Mouse (Mus musculus) macrophage (primary cell): ENCODE measurements around the gene Hoxd4. TPM values are rescaled to one million over a fixed set of nuclear protein-coding genes. Genes with fewer than 3 reads are reported as not detected.

Experiments used
- H3K27ac ChIP-seq: fragments of 350-480 bp; formaldehyde crosslinking; 2 replicates; pipeline ENCODE4 v1.9.0; 2021
- H3K36me3 ChIP-seq: fragments of 350-480 bp; formaldehyde crosslinking; 2 replicates; pipeline ENCODE4 v1.9.0; 2021; ENCODE audit errors: inconsistent target
- H3K4me3 ChIP-seq: fragments of 350-480 bp; formaldehyde crosslinking; 2 replicates; pipeline ENCODE4 v1.9.0; 2021; ENCODE audit errors: inconsistent target
- H3K79me2 ChIP-seq: fragments of 350-480 bp; formaldehyde crosslinking; 2 replicates; pipeline ENCODE4 v1.9.0; 2021; ENCODE audit errors: inconsistent target
- WGBS: methylation state at CpG from one replicate; pipeline ENCODE4 v1.1.7; 2026; ENCODE audit warnings: inconsistent platforms; ENCODE audit not compliant: missing documents; 5-methylcytosine and 5-hydroxymethylcytosine counted together
- polyA plus RNA-seq: library from polyadenylated mRNA; stranded (reverse); fragments of 250-400 nt; gene quantifications from 3 replicates; pipeline ENCODE4 v1.2.4, GENCODE M21; 2018; ENCODE audit warnings: inconsistent platforms

Hoxd4 gene
- polyA plus RNA-seq, 1 experiment from 2014 or later: not detected

- WGBS: 12% methylated on average over 57 of the region's 58 CpGs
- Histone ChIP-seq H3K4me3 (no peak overlapping the region), H3K36me3 (no peaks in the 10 kb centered on the region), H3K27ac (no peak overlapping the region), H3K79me2 (no peaks in the 10 kb centered on the region)
Measured at GRCm38 (mm10) chr2:74746298-74746921, 34.7 kb downstream of the Hoxd4 start.

GRCm38 (mm10) chr2:74747006-74747405, 35.3 kb downstream of the Hoxd4 start:
- whole genome bisulfite sequencing: 14% methylated on average over 24 of the region's 24 CpGs
- no peak overlapping the region for H3K4me3 ChIP-seq
- H3K27ac ChIP-seq: no peak overlapping the region
- no peaks in the 10 kb centered on the region for H3K79me2 ChIP-seq
- no peaks in the 10 kb centered on the region for H3K36me3 ChIP-seq

- Histone ChIP-seq H3K36me3 (no peaks in the 10 kb centered on the region), H3K27ac (no peak overlapping the region), H3K79me2 (no peaks in the 10 kb centered on the region), H3K4me3 (no peak overlapping the region)
- 40% methylated on average over 11 of the region's 11 CpGs for WGBS
Measured at GRCm38 (mm10) chr2:74747661-74748141, 36.0 kb downstream of the Hoxd4 start.

GRCm38 (mm10) chr2:74748436-74748995, 36.8 kb downstream of the Hoxd4 start:
- Histone ChIP-seq H3K4me3 (no peak overlapping the region), H3K27ac (no peak overlapping the region), H3K79me2 (no peaks in the 10 kb centered on the region), H3K36me3 (no peaks in the 10 kb centered on the region)
- WGBS: 24% methylated on average over 9 of the region's 9 CpGs

- Histone ChIP-seq H3K79me2 (no peaks in the 10 kb centered on the region), H3K4me3 (no peak overlapping the region), H3K27ac (no peak overlapping the region), H3K36me3 (no peaks in the 10 kb centered on the region)
- 5% methylated on average over 34 of the region's 47 CpGs for WGBS
Measured at GRCm38 (mm10) chr2:74749337-74750121, 37.8 kb downstream of the Hoxd4 start.

- H3K27ac ChIP-seq: no peak overlapping the region
- no peaks in the 10 kb centered on the region for H3K36me3 ChIP-seq
- H3K79me2 ChIP-seq: no peaks in the 10 kb centered on the region
- WGBS: 57% methylated on average over 5 of the region's 5 CpGs
- no peak overlapping the region for H3K4me3 ChIP-seq
Measured at GRCm38 (mm10) chr2:74750731-74751250, 39.1 kb downstream of the Hoxd4 start.

- Histone ChIP-seq H3K4me3 (no peak overlapping the region), H3K79me2 (no peaks in the 10 kb centered on the region), H3K36me3 (no peaks in the 10 kb centered on the region), H3K27ac (no peak overlapping the region)
- 64% methylated on average over 1 of the region's 1 CpGs for WGBS
Measured at GRCm38 (mm10) chr2:74751861-74752260, 40.1 kb downstream of the Hoxd4 start.

GRCm38 (mm10) chr2:74752431-74753174, 40.9 kb downstream of the Hoxd4 start:
- no peaks in the 10 kb centered on the region for H3K79me2 ChIP-seq
- H3K36me3 ChIP-seq: no peaks in the 10 kb centered on the region
- no peak overlapping the region for H3K27ac ChIP-seq
- WGBS: 6% methylated on average over 35 of the region's 45 CpGs
- H3K4me3 ChIP-seq: no peak overlapping the region

GRCm38 (mm10) chr2:74753175-74753523, 41.4 kb downstream of the Hoxd4 start:
- H3K79me2 ChIP-seq: no peaks in the 10 kb centered on the region
- H3K4me3 ChIP-seq: no peak overlapping the region
- WGBS: 1% methylated on average over 24 of the region's 25 CpGs
- no peak overlapping the region for H3K27ac ChIP-seq
- no peaks in the 10 kb centered on the region for H3K36me3 ChIP-seq

- no peaks in the 10 kb centered on the region for H3K36me3 ChIP-seq
- no peak overlapping the region for H3K27ac ChIP-seq
- 12% methylated on average over 5 of the region's 5 CpGs for WGBS
- no peak overlapping the region for H3K4me3 ChIP-seq
- no peaks in the 10 kb centered on the region for H3K79me2 ChIP-seq
Measured at GRCm38 (mm10) chr2:74753711-74754110, 42.0 kb downstream of the Hoxd4 start.

GRCm38 (mm10) chr2:74760146-74760545, 48.4 kb downstream of the Hoxd4 start:
- Histone ChIP-seq H3K36me3 (no peaks in the 10 kb centered on the region), H3K79me2 (no peaks in the 10 kb centered on the region), H3K27ac (no peak overlapping the region), H3K4me3 (no peak overlapping the region)
- WGBS: 23% methylated on average over 1 of the region's 1 CpGs

- no peak overlapping the region for H3K4me3 ChIP-seq
- no peaks in the 10 kb centered on the region for H3K79me2 ChIP-seq
- no peak overlapping the region for H3K27ac ChIP-seq
- no peaks in the 10 kb centered on the region for H3K36me3 ChIP-seq
- WGBS: 14% methylated on average over 13 of the region's 13 CpGs
Measured at GRCm38 (mm10) chr2:74761941-74762340, 50.2 kb downstream of the Hoxd4 start.

- no peaks in the 10 kb centered on the region for H3K79me2 ChIP-seq
- H3K36me3 ChIP-seq: no peaks in the 10 kb centered on the region
- no peak within 1 kb of the TSS for H3K27ac ChIP-seq
- 4% methylated on average over 61 of the region's 61 CpGs for WGBS
- no peak within 1 kb of the TSS for H3K4me3 ChIP-seq
Measured at GRCm38 (mm10) chr2:74762522-74763244, 51.0 kb downstream of the Hoxd4 start, which contains the start of gene Hoxd1. Hoxd1 (plus strand) TSS chr2:74762980.

GRCm38 (mm10) chr2:74763245-74763735, 51.6 kb downstream of the Hoxd4 start:
- Histone ChIP-seq H3K36me3 (no peaks in the 10 kb centered on the region), H3K4me3 (no peak overlapping the region), H3K27ac (no peak overlapping the region), H3K79me2 (no peaks in the 10 kb centered on the region)
- 4% methylated on average over 53 of the region's 53 CpGs for WGBS
